18 mouse cellular contexts compared by ENCODE assay signal in the genomic region with DNA sequence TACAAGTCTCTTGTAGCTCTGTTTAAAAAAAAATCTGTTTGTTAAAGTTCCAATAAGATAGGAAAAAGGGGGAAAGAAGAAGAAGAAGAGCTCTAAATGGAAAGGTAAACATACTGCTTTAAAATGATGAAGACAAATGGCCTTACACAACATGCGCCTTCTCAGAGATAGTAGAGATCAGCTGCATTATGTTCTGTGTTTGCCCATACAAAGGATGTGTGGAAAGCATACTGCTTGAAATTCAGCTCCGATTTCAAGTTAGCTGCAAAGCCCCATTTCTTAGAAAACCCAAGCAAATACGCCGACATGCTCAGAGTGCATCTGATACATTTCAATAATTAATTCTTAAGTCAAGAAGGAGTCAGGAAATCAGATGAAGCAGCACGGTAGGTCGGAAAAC.
"Had no signal": no experiment of that assay in that cellular context is flagged by ENCODE, and none has a peak within 500 bp of the region (broad histone marks: within the 10 kb centered on the region; RNA-seq: fewer than 3 reads in every experiment).

No protein-coding gene starts in this region.

- H3K4me2 ChIP-seq: kidney, embryonic 15.5 days; limb, embryonic 13.5 days; liver, embryonic 12.5 days; liver, embryonic 15.5 days; midbrain, embryonic 11.5 days; neural tube, embryonic 13.5 days had no signal

- H3K9ac ChIP-seq: kidney, embryonic 15.5 days; limb, embryonic 13.5 days; liver, embryonic 12.5 days; liver, embryonic 15.5 days; neural tube, embryonic 13.5 days had no signal

- H3K36me3 ChIP-seq: kidney, embryonic 15.5 days; limb, embryonic 10.5 days; limb, embryonic 13.5 days; liver, embryonic 12.5 days; liver, embryonic 15.5 days; neural tube, embryonic 13.5 days had no signal

- H3K27ac ChIP-seq: kidney, embryonic 15.5 days; limb, embryonic 10.5 days; limb, embryonic 13.5 days; liver, embryonic 12.5 days; liver, embryonic 15.5 days; neural tube, embryonic 13.5 days had no signal

- H3K4me1 ChIP-seq: kidney, embryonic 15.5 days; limb, embryonic 10.5 days; limb, embryonic 13.5 days; liver, embryonic 12.5 days; liver, embryonic 15.5 days had no signal

- H3K27me3 ChIP-seq: kidney, embryonic 15.5 days; limb, embryonic 13.5 days; liver, embryonic 12.5 days; liver, embryonic 15.5 days; neural tube, embryonic 13.5 days had no signal

- ATAC-seq: liver, embryonic 12.5 days; midbrain, embryonic 16.5 days had no signal

- H3K4me3 ChIP-seq: kidney, embryonic 15.5 days; limb, embryonic 10.5 days; limb, embryonic 13.5 days; liver, embryonic 12.5 days; liver, embryonic 15.5 days; myocyte; neural tube, embryonic 13.5 days had no signal

- DNase-seq: kidney, adult 8-10 months; kidney, postnatal 10 days; kidney, postnatal 36 days; liver; lung, adult 18-20 months; lung, postnatal 14 days; lung, postnatal 4 days; thymus, adult 18-20 months; thymus, postnatal 36 days had no signal

- H3K9me3 ChIP-seq: kidney, embryonic 15.5 days; limb, embryonic 10.5 days; limb, embryonic 13.5 days; liver, embryonic 12.5 days; liver, embryonic 15.5 days; neural tube, embryonic 13.5 days had no signal
